Mouse (Mus musculus): ENCODE measurements at regions not wholly inside any gene's neighbourhood (a gene's known extent, or its start where the extent isn't known, plus 50 kb on each side); places are given as distances from the start of the nearest gene placed in this dataset.
"Not testable (repeated sequence)": the region's sequence is repeated elsewhere in the genome, so short reads cannot be mapped to it uniquely, and the experiment has no call there.

GRCm38 (mm10) chr11:23079936-23080794 is 72.8 kb downstream of the Fam161a start:
- DNase-seq (ENCODE audit: inconsistent age in 2 of 2, low spot score in 1 of 2): no peak

- DNase-seq (ENCODE audit: inconsistent age in 2 of 2, low spot score in 1 of 2): no peak
Measured at GRCm38 (mm10) chr11:23081616-23082015, 74.3 kb downstream of the Fam161a start.

GRCm38 (mm10) chr11:23083811-23084210 is 76.5 kb downstream of the Fam161a start:
- DNase-seq (ENCODE audit: inconsistent age in 2 of 2, low spot score in 1 of 2): not testable (repeated sequence)

GRCm38 (mm10) chr11:23095287-23095686 is 88.0 kb downstream of the Fam161a start:
- no peak for DNase-seq (ENCODE audit: inconsistent age in 2 of 2, low spot score in 1 of 2)

- DNase-seq (ENCODE audit: inconsistent age in 2 of 2, low spot score in 1 of 2): not testable (repeated sequence)
Measured at GRCm38 (mm10) chr11:23095723-23096122, 88.4 kb downstream of the Fam161a start.

GRCm38 (mm10) chr11:23096451-23097222 is 89.3 kb downstream of the Fam161a start:
- DNase-seq (ENCODE audit: inconsistent age in 2 of 2, low spot score in 1 of 2): no peak

GRCm38 (mm10) chr11:23097223-23097490 is 89.8 kb downstream of the Fam161a start:
- peak in 1 of 2 experiments; percentile 45 for DNase-seq (ENCODE audit: inconsistent age in 2 of 2, low spot score in 1 of 2)

- DNase-seq (ENCODE audit: inconsistent age in 2 of 2, low spot score in 1 of 2): no peak
Measured at GRCm38 (mm10) chr11:23114636-23115035, 107.3 kb downstream of the Fam161a start.

- no peak for DNase-seq (ENCODE audit: inconsistent age in 2 of 2, low spot score in 1 of 2)
Measured at GRCm38 (mm10) chr11:23120533-23121210, 113.3 kb downstream of the Fam161a start.

GRCm38 (mm10) chr11:23124198-23124951 is 117.0 kb downstream of the Fam161a start:
- peak; percentile 44 to 75 for DNase-seq (ENCODE audit: inconsistent age in 2 of 2, low spot score in 1 of 2)

- DNase-seq (ENCODE audit: inconsistent age in 2 of 2, low spot score in 1 of 2): no peak
Measured at GRCm38 (mm10) chr11:23131122-23131521, 123.8 kb downstream of the Fam161a start.

GRCm38 (mm10) chr11:23131632-23132031 is 124.2 kb upstream of the Xpo1 start:
- DNase-seq (ENCODE audit: inconsistent age in 2 of 2, low spot score in 1 of 2): no peak

- DNase-seq (ENCODE audit: inconsistent age in 2 of 2, low spot score in 1 of 2): peak in 1 of 2 experiments; percentile 70
Measured at GRCm38 (mm10) chr11:23140429-23141099, 115.3 kb upstream of the Xpo1 start.

- DNase-seq (ENCODE audit: inconsistent age in 2 of 2, low spot score in 1 of 2): peak; percentile 22 to 81
Measured at GRCm38 (mm10) chr11:23141100-23141837, 114.6 kb upstream of the Xpo1 start.

GRCm38 (mm10) chr11:23148048-23148596 is 107.7 kb upstream of the Xpo1 start:
- no peak for DNase-seq (ENCODE audit: inconsistent age in 2 of 2, low spot score in 1 of 2)

GRCm38 (mm10) chr11:23149556-23150244 is 106.1 kb upstream of the Xpo1 start:
- peak in 1 of 2 experiments; percentile 72 for DNase-seq (ENCODE audit: inconsistent age in 2 of 2, low spot score in 1 of 2)

GRCm38 (mm10) chr11:23154851-23155250 is 101.0 kb upstream of the Xpo1 start:
- no peak for DNase-seq (ENCODE audit: inconsistent age in 2 of 2, low spot score in 1 of 2)

- DNase-seq (ENCODE audit: inconsistent age in 2 of 2, low spot score in 1 of 2): no peak
Measured at GRCm38 (mm10) chr11:23168546-23169218, 87.2 kb upstream of the Xpo1 start.

Data from adrenal gland, adult (tissue).